Mouse (Mus musculus) erythroblast, embryonic 14.5 days (primary cell): ENCODE measurements around the gene Vmn1r209. TPM values are rescaled to one million over a fixed set of nuclear protein-coding genes. Genes with fewer than 3 reads are reported as not detected.

ENCODE experiments used
- polyA plus RNA-seq: library from polyadenylated mRNA; stranded (reverse); fragments of >175 nt; gene quantifications from 2 replicates; pipeline ENCODE4 v1.2.3, GENCODE M21; 2012

Gene Vmn1r209
- polyA plus RNA-seq, 1 experiment: not detected

Other genes starting within 250 kb of the Vmn1r209 start
- not detected in 2 replicates for gene Vmn1r205, start 216.7 kb downstream of the Vmn1r209 start, polyA plus RNA-seq
- gene Vmn1r206, start 185.4 kb downstream of the Vmn1r209 start, polyA plus RNA-seq: not detected in 2 replicates
- gene Vmn1r207-ps, start 80.1 kb downstream of the Vmn1r209 start, polyA plus RNA-seq: not detected in 2 replicates
- 0.01 TPM in 1 of 2 replicates, not detected in the other for gene Vmn1r208, start 32.3 kb downstream of the Vmn1r209 start, polyA plus RNA-seq
- gene Vmn1r210, start 21.7 kb upstream of the Vmn1r209 start, polyA plus RNA-seq: not detected in 2 replicates
- gene Vmn1r211, start 47.9 kb upstream of the Vmn1r209 start, polyA plus RNA-seq: 0.01 TPM in 1 of 2 replicates, not detected in the other
- not detected in 2 replicates for gene Vmn1r212, start 74.5 kb upstream of the Vmn1r209 start, polyA plus RNA-seq
- not detected in 2 replicates for gene Vmn1r213, start 198.0 kb upstream of the Vmn1r209 start, polyA plus RNA-seq
- not detected in 2 replicates for gene Vmn1r214, start 220.7 kb upstream of the Vmn1r209 start, polyA plus RNA-seq